8 mouse cellular contexts compared by ENCODE assay signal in the genomic region with DNA sequence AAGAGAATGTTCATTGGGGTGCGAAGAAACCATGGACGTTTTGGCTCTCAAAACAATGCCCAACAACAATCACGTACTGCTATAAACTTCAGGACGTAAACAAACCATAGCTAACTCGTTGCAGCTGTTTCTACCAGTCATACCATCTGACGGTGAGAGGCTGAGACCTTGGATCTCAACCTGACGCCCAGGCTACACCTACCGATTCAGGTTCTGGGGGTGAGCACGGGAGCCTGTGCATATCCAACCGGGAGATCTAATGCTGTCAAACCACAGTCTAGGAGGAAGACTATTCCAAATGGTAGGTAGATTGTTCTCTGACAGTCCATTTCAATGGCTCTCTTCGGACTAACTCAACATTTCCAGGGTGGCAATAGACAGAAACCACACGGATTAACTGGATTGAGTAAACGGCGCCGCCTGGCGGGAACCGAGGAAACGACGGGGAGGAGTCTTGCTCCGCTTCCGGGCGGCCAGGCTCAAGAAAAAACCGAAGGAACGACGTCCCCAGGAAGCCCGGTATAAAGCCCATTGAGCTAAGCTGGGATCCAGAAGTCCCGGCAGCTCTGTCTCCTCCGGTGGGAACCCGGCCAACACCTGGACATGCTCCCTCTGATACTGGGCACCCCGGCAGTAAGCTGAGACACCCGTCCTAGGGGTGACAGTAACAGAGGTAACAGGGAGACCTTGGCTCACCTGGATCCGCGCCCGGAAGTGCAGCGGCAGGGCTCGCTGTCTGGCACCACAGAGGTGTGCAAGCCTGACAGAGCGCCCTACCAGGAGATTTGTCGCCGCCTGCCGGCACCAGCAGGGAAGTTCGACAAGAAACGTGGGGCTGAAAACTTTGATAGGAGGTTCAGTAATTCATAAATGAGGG. TPM values are rescaled to one million over a fixed set of nuclear protein-coding genes. Genes with fewer than 3 reads are reported as not detected.
A peak's percentile ranks its signal among the peaks of the same experiment; 100 is the strongest.
DNase-seq lines count a peak whose midpoint lies in the region; ATAC-seq and TF ChIP-seq lines count a peak whose summit lies in the region.

Gene Pigo, minus strand, starts transcription at position 736 of the 877 bp plus-strand sequence.

- peak; percentile 95 for DNase-seq in MEL (ENCODE audit: low read depth, low spot score)
- DNase-seq in cerebellum, adult 2 months = peak; percentile 97 to 99
- DNase-seq in forelimb bud, embryonic 11.5 days (ENCODE audit: low read depth, low spot score) = peak; percentile 92
- peak; percentile 86 for DNase-seq in layer of hippocampus, adult 9-10 months (ENCODE audit: low spot score)
- DNase-seq in ovary, postnatal 10 days (ENCODE audit: low spot score) = peak; percentile 89
- peak; percentile 88 to 94 for DNase-seq in thymus, postnatal 10 days (ENCODE audit: low spot score in 2 of 2)

- WGBS in cerebellum, adult 2 months = 2% methylated on average over 42 of the region's 42 CpGs
- WGBS in lung, embryonic 16.5 days = 6% methylated on average over 42 of the region's 42 CpGs

- H3K27ac ChIP-seq in MEL (ENCODE audit: control insufficient read depth, low read depth, low read length) = peak within 1 kb of the TSS; percentile 91
- H3K27ac ChIP-seq in cerebellum, adult 2 months (ENCODE audit: insufficient read depth, low read length) = peak within 1 kb of the TSS; percentile 93
- peak within 1 kb of the TSS; percentile 97 for H3K27ac ChIP-seq in lung, embryonic 16.5 days (ENCODE audit: low read length)

- H3K79me2 ChIP-seq in MEL (ENCODE audit: control insufficient read depth, insufficient read depth, low read length, poor library complexity) = peaks cover 17% of the 10 kb centered on the region

- peak; percentile 34 for TF ChIP-seq RAD21 in MEL (IDR thresholded peaks at IDR 0.05; ENCODE audit: low read depth, low read length)

- H3K9ac ChIP-seq in MEL (ENCODE audit: control insufficient read depth, low read depth, low read length, poor library complexity, severe bottlenecking) = peak within 1 kb of the TSS; percentile 89
- H3K9ac ChIP-seq in lung, embryonic 16.5 days (ENCODE audit: low read length) = peak within 1 kb of the TSS; percentile 72

- H3K27me3 ChIP-seq in MEL (ENCODE audit: control insufficient read depth in 1 of 2, insufficient read depth in 2 of 2, low read length in 2 of 2) = no peaks in the 10 kb centered on the region
- H3K27me3 ChIP-seq in cerebellum, adult 2 months (ENCODE audit: control insufficient read depth, insufficient read depth, low read length) = no peaks in the 10 kb centered on the region
- H3K27me3 ChIP-seq in lung, embryonic 16.5 days (ENCODE audit: control insufficient read depth, insufficient read depth, low read depth, low read length) = no peaks in the 10 kb centered on the region

- peaks cover 1 to 13% of the 10 kb centered on the region in 2 experiments; a peak in 3 of 4 replicates for H3K4me1 ChIP-seq in MEL (ENCODE audit: control insufficient read depth in 1 of 2, insufficient read depth in 2 of 2, low read length in 2 of 2)
- peaks cover 15% of the 10 kb centered on the region for H3K4me1 ChIP-seq in cerebellum, adult 2 months (ENCODE audit: control insufficient read depth, insufficient read depth, low read length)
- H3K4me1 ChIP-seq in lung, embryonic 16.5 days (replicated peaks; ENCODE audit: control insufficient read depth, insufficient read depth, low read length) = peaks cover 12% of the 10 kb centered on the region

- TF ChIP-seq CTCF in MEL (IDR thresholded peaks at IDR 0.05 in 2 of 3, conservative IDR thresholded peaks at IDR 0.05 in 1 of 3; ENCODE audit: control insufficient read depth in 1 of 3, insufficient read depth in 1 of 3, low read depth in 2 of 3, low read length in 3 of 3, poor library complexity in 1 of 3, severe bottlenecking in 1 of 3) = peak; percentile 77 to 94 (median 92)
- TF ChIP-seq CTCF in cerebellum, adult 2 months (IDR thresholded peaks at IDR 0.05; ENCODE audit: borderline replicate concordance, insufficient read depth, low read depth, low read length) = peak; percentile 83

- TF ChIP-seq EP300 in MEL (IDR thresholded peaks at IDR 0.05; ENCODE audit: low read depth in 1 of 2, low read length in 2 of 2) = no peak

- H3K9me3 ChIP-seq in MEL (replicated peaks; ENCODE audit: insufficient read depth, low read length) = no peaks in the 10 kb centered on the region
- H3K9me3 ChIP-seq in lung, embryonic 16.5 days (ENCODE audit: control insufficient read depth, low read length) = no peaks in the 10 kb centered on the region

- peak within 1 kb of the TSS; percentile 68 to 79 for H3K4me3 ChIP-seq in MEL (ENCODE audit: control insufficient read depth in 1 of 2, insufficient read depth in 1 of 2, low read depth in 2 of 2, low read length in 2 of 2)
- H3K4me3 ChIP-seq in cerebellum, adult 2 months (replicated peaks; ENCODE audit: insufficient read depth, low read depth, low read length) = peak within 1 kb of the TSS; percentile 90
- H3K4me3 ChIP-seq in lung, embryonic 16.5 days (ENCODE audit: low read length) = peak within 1 kb of the TSS; percentile 79

- H3K36me3 ChIP-seq in MEL (ENCODE audit: control insufficient read depth in 1 of 2, insufficient read depth in 2 of 2, low read length in 2 of 2) = peaks cover 1 to 5% of the 10 kb centered on the region in 2 experiments; a peak in 3 of 4 replicates
- H3K36me3 ChIP-seq in lung, embryonic 16.5 days (ENCODE audit: control insufficient read depth, insufficient read depth, low read length) = peaks cover 42% of the 10 kb centered on the region

- peak within 1 kb of the TSS; percentile 86 for H3K4me2 ChIP-seq in lung, embryonic 16.5 days (ENCODE audit: low read depth, low read length)

- peak; percentile 86 to 92 for ATAC-seq in hematopoietic stem cell, adult 5-6 weeks (replicated peaks in 1 of 2; ENCODE audit: insufficient read depth in 1 of 2, low FRiP score in 2 of 2, low TSS enrichment in 1 of 2, low read depth in 1 of 2, poor library complexity in 2 of 2, severe bottlenecking in 2 of 2)
- peak; percentile 94 for ATAC-seq in lung, embryonic 16.5 days (ENCODE audit: low read depth)

- TF ChIP-seq POLR2A in MEL (IDR thresholded peaks at IDR 0.05; ENCODE audit: control insufficient read depth in 1 of 2, insufficient read depth in 1 of 2, low read depth in 1 of 2, low read length in 2 of 2, poor library complexity in 1 of 2) = peak; percentile 78 to 93
- peak; percentile 76; the same call in 1 of the 2 replicates for TF ChIP-seq POLR2A in cerebellum, adult 2 months (IDR thresholded peaks at IDR 0.05; ENCODE audit: borderline replicate concordance, insufficient read depth, low read length)

TF ChIP-seq in MEL, 35 proteins besides CTCF, POLR2A, EP300 and RAD21:
- TF ChIP-seq HCFC1 (IDR thresholded peaks at IDR 0.05; ENCODE audit: low read depth, low read length) (peak; percentile 92), POLR2AphosphoS2 (IDR thresholded peaks at IDR 0.05; ENCODE audit: low read length) (peak; percentile 92; the same call in 1 of the 2 replicates), SMC3 (IDR thresholded peaks at IDR 0.05; ENCODE audit: low read depth, low read length) (peak; percentile 52), NELFE (IDR thresholded peaks at IDR 0.05; ENCODE audit: low read depth, low read length) (peak; percentile 67), MXI1 (IDR thresholded peaks at IDR 0.05; ENCODE audit: low read depth, low read length) (peak; percentile 76), ZNF384 (IDR thresholded peaks at IDR 0.05; ENCODE audit: low read depth, low read length) (peak; percentile 67; the same call in 1 of the 2 replicates), ZC3H11A (IDR thresholded peaks at IDR 0.05; ENCODE audit: low read depth, low read length) (peak; percentile 1; the same call in 1 of the 2 replicates), BHLHE40 (IDR thresholded peaks at IDR 0.05; ENCODE audit: borderline replicate concordance, low read depth, low read length) (no peak), SIN3A (IDR thresholded peaks at IDR 0.05; ENCODE audit: low read length) (peak; percentile 84; the same call in 1 of the 2 replicates), USF1 (IDR thresholded peaks at IDR 0.05; ENCODE audit: low read depth, low read length) (no peak), TCF12 (IDR thresholded peaks at IDR 0.05; ENCODE audit: low read depth, low read length) (peak; percentile 24; the same call in 1 of the 2 replicates), TBP (IDR thresholded peaks at IDR 0.05; ENCODE audit: low read depth, low read length) (peak; percentile 38; the same call in 1 of the 2 replicates), E2F4 (IDR thresholded peaks at IDR 0.05; ENCODE audit: borderline replicate concordance, low read depth, low read length) (no peak), ELF1 (IDR thresholded peaks at IDR 0.05; ENCODE audit: low read depth, low read length) (peak; percentile 87)

RNA-seq across cellular contexts. Expression of gene Pigo, which starts in this region (rescaled TPM):
- total RNA-seq in MEL (2012; rRNA removed) = 22.3 TPM in 2 replicates
- 10 to 100 TPM in 1 of 2 experiments, not detected in 1; 36.1 TPM for polyA plus RNA-seq in MEL (2012; ENCODE audit: insufficient read depth in 1 of 2, insufficient read length in 2 of 2, low read depth in 1 of 2, low replicate concordance in 2 of 2, missing spikeins in 1 of 2)
- 35.8 and 35.9 TPM in 2 replicates for polyA plus RNA-seq in cerebellum, adult 2 months (2012; rRNA removed)
- total RNA-seq in hematopoietic stem cell, adult 5-6 weeks (2017) = 5.9 and 11.4 TPM in 2 replicates
- 21.8 and 24.8 TPM in 2 replicates for polyA plus RNA-seq in lung, embryonic 16.5 days (2015; fragmentation: Nextera tagmentation; extraction: Ambion mirVana)

Comparison
In these comparisons a context has a peak if more than half of its experiments do, and no peak if none do; other contexts are left out.
1. Peak in every context shown above with its lines: DNase-seq, ATAC-seq, H3K4me3 ChIP-seq and H3K27ac ChIP-seq.